Mouse (Mus musculus) urinary bladder, postnatal 4 days (tissue): ENCODE measurements around the gene Usp51.
A peak's percentile ranks its signal among the peaks of the same experiment; 100 is the strongest.
"Not testable (repeated sequence)": the region's sequence is repeated elsewhere in the genome, so short reads cannot be mapped to it uniquely, and the experiment has no call there.

ENCODE experiments used
- DNase-seq, 2 experiments: peaks; one replicate each; pipeline ENCODE4 v3.0.0; 2021 to 2022; ENCODE audit warnings: low spot score in 2 of 2

Gene Usp51

GRCm38 (mm10) chrX:153006387-153006841 is at the start of gene Usp51:
TSS of gene Usp51 (plus strand) at chrX:153006469.
- peak; percentile 14 to 57 for DNase-seq

GRCm38 (mm10) chrX:152969606-152970005 is 36.7 kb upstream of the Usp51 start:
- no peak for DNase-seq

- DNase-seq, result not testable (repeated sequence)
Observed at GRCm38 (mm10) chrX:152973476-152974203, 32.6 kb upstream of the Usp51 start.

- no peak for DNase-seq
Observed at GRCm38 (mm10) chrX:152974204-152974661, 32.0 kb upstream of the Usp51 start.

GRCm38 (mm10) chrX:152976538-152976937 is 29.7 kb upstream of the Usp51 start:
- DNase-seq, result no peak

GRCm38 (mm10) chrX:152985009-152985408 is 21.3 kb upstream of the Usp51 start:
- no peak for DNase-seq

- DNase-seq, result not testable (repeated sequence)
Observed at GRCm38 (mm10) chrX:152989852-152990251, 16.4 kb upstream of the Usp51 start.

GRCm38 (mm10) chrX:152996105-152996504 is 10.2 kb upstream of the Usp51 start:
- not testable (repeated sequence) for DNase-seq

- peak; percentile 19 to 62 for DNase-seq
Observed at GRCm38 (mm10) chrX:153007021-153007684, 884 bp downstream of the Usp51 start.

GRCm38 (mm10) chrX:153007685-153008047 is 1.4 kb downstream of the Usp51 start:
- no peak for DNase-seq

- not testable (repeated sequence) for DNase-seq
Observed at GRCm38 (mm10) chrX:153025255-153025654, 19.0 kb downstream of the Usp51 start.

GRCm38 (mm10) chrX:153025709-153026108 is 19.4 kb downstream of the Usp51 start:
- DNase-seq, result not testable (repeated sequence)

GRCm38 (mm10) chrX:153031547-153031946 is 25.3 kb downstream of the Usp51 start:
- not testable (repeated sequence) for DNase-seq

- peak; percentile 71 to 79 for DNase-seq
Observed at GRCm38 (mm10) chrX:153037087-153037971, 31.1 kb downstream of the Usp51 start, which contains the start of gene Mageh1. TSS of gene Mageh1 (minus strand) at chrX:153037575.

GRCm38 (mm10) chrX:153037972-153038744 is 31.9 kb downstream of the Usp51 start:
- not testable (repeated sequence) for DNase-seq
